Mouse (Mus musculus) heart, postnatal 36 days (tissue): ENCODE measurements around the gene Tra2b. TPM values are rescaled to one million over a fixed set of nuclear protein-coding genes. Genes with fewer than 3 reads are reported as not detected.
"Not testable (repeated sequence)": the region's sequence is repeated elsewhere in the genome, so short reads cannot be mapped to it uniquely, and the experiment has no call there.

Experiments used
- DNase-seq, 2 experiments: peaks; one replicate each; pipeline ENCODE4 v3.0.0; 2021 to 2022
- intact Hi-C: fragments of 180-260 bp; cut with DNase I; formaldehyde crosslinking; loops from one replicate; pipeline ENCODE4 v1.15.1; 2025
- total RNA-seq, 2 experiments: library from RNA; stranded (reverse); gene quantifications; 2 replicates each; pipeline ENCODE4 v1.2.3; 2021

The Tra2b gene
- total RNA-seq, 2 experiments from 2014 or later: 45.5 TPM

GRCm38 (mm10) chr16:22250307-22250706 lies 15.5 kb downstream of the Tra2b start:
- intact Hi-C loops: loop anchor here (10.0 kb wide), 1 partner anchor 1546 kb away; no protein-coding TSS in a partner anchor

GRCm38 (mm10) chr16:22249754-22250153 lies 16.1 kb downstream of the Tra2b start:
- DNase-seq: no peak

More at GRCm38 (mm10) chr16:22250307-22250706, 15.5 kb downstream of the Tra2b start:
- DNase-seq: no peak

GRCm38 (mm10) chr16:22242239-22242866 lies 23.5 kb downstream of the Tra2b start:
- DNase-seq: no peak
- intact Hi-C loops: no loop called here

More at GRCm38 (mm10) chr16:22249754-22250153, 16.1 kb downstream of the Tra2b start:
- intact Hi-C loops: loop anchor here (10.0 kb wide), 1 partner anchor 1545 kb away; no protein-coding TSS in a partner anchor

GRCm38 (mm10) chr16:22241376-22242238 lies 24.2 kb downstream of the Tra2b start:
- no peak for DNase-seq
- intact Hi-C loops: no loop called here

GRCm38 (mm10) chr16:22240856-22241255 lies 24.9 kb downstream of the Tra2b start:
- no peak for DNase-seq
- intact Hi-C loops: no loop called here

- intact Hi-C loops: no loop called here
- no peak for DNase-seq
Measured at GRCm38 (mm10) chr16:22239978-22240377, 25.8 kb downstream of the Tra2b start.

GRCm38 (mm10) chr16:22238928-22239620 lies 26.7 kb downstream of the Tra2b start:
- no peak for DNase-seq
- intact Hi-C loops: no loop called here

GRCm38 (mm10) chr16:22238402-22238801 lies 27.4 kb downstream of the Tra2b start:
- DNase-seq, intact Hi-C loops: not testable (repeated sequence)

GRCm38 (mm10) chr16:22236814-22237213 lies 29.0 kb downstream of the Tra2b start:
- intact Hi-C loops: no loop called here

GRCm38 (mm10) chr16:22234535-22234934 lies 31.3 kb downstream of the Tra2b start:
- intact Hi-C loops: no loop called here

More at GRCm38 (mm10) chr16:22236814-22237213, 29.0 kb downstream of the Tra2b start:
- DNase-seq: no peak

GRCm38 (mm10) chr16:22230276-22230675 lies 35.5 kb downstream of the Tra2b start:
- DNase-seq, intact Hi-C loops: not testable (repeated sequence)

More at GRCm38 (mm10) chr16:22234535-22234934, 31.3 kb downstream of the Tra2b start:
- DNase-seq: no peak

- no peak for DNase-seq
- intact Hi-C loops: no loop called here
Measured at GRCm38 (mm10) chr16:22203501-22203900, 62.3 kb downstream of the Tra2b start.

- intact Hi-C loops: no loop called here
- DNase-seq: no peak
Measured at GRCm38 (mm10) chr16:22201858-22202257, 63.9 kb downstream of the Tra2b start.

- intact Hi-C loops: no loop called here
- DNase-seq: no peak
Measured at GRCm38 (mm10) chr16:22200476-22200875, 65.3 kb downstream of the Tra2b start.

Other genes starting within 250 kb of the Tra2b start
- gene Igf2bp2, start 102.7 kb downstream of the Tra2b start, total RNA-seq: 10 to 100 TPM in 1 of 2 experiments, 1 to 10 TPM in 1; 4.6 to 10.1 TPM
- gene Etv5, start 173.7 kb upstream of the Tra2b start, total RNA-seq: 10 to 100 TPM in 1 of 2 experiments, 1 to 10 TPM in 1; 9.3 to 14.8 TPM